Mouse (Mus musculus) urinary bladder, postnatal 4 days (tissue): ENCODE results near the gene Htatsf1.
A peak's percentile ranks its signal among the peaks of the same experiment; 100 is the strongest.

Experiments
- DNase-seq, 2 experiments: peaks; one replicate each; pipeline ENCODE4 v3.0.0; 2021 to 2022; ENCODE audit warnings: low spot score in 2 of 2

Gene Htatsf1

DNA sequence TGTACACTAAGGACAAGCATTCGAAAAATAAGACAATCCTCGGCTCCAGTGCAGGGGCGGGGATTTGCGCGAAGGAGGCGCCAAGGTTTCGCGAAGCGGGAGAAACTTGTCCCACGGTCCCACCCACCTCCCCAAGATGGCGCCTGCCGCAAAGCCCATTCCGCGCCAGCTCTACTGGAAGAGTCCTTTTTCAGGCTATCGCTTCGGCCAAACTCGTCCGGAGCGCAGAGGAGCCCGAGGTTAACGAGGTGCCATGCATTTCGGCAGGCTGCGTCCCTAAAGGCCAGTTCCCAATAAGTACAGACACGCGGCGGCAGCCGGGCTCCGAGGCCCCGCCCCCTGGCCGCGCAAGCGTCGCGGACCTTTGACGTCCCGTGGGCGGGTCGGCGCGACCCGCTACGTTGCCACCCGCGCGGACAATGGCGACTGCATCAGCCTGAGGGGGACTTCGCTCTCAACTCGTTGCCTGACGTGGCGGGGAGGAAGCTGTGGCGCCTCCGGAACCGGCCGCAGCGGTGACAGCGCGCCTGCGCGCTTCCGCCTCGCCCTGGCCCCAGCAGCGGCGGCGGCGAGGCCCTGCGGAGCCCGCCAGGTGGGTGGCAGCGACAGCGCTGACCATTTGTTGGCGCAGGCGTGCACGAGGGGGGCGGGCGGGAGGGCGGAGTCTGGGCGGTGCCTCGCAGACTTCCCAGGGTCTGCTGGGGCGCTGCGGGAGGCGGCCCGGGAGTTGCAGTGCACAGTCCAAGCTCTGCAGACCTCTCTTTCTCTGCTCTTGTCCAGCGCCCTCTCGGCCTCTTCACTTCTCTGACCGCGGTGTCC, at the start of gene Htatsf1:
Gene Htatsf1, plus strand, starts transcription at position 410 of the 819 bp plus-strand sequence.
- peak; percentile 77 to 79 for DNase-seq

DNA sequence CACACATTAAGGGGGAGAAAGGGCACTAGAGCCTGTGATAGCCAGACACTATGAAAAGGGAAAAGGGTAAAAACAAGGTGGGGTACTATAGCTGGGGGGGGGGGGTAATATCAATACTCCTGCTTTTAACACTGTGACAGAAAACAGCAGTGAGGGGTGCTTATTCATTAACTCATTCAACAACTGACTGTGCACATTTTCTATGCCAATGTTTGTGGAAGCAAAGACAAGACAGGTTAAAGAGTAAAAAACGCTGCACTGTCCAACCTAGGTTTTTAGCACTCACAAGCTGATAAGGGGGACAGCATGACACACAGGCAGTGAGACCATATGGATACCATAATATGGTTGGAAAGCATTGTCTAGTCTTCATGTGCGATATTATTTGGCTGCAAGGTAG, 40.5 kb upstream of the Htatsf1 start:
- no peak for DNase-seq

DNA sequence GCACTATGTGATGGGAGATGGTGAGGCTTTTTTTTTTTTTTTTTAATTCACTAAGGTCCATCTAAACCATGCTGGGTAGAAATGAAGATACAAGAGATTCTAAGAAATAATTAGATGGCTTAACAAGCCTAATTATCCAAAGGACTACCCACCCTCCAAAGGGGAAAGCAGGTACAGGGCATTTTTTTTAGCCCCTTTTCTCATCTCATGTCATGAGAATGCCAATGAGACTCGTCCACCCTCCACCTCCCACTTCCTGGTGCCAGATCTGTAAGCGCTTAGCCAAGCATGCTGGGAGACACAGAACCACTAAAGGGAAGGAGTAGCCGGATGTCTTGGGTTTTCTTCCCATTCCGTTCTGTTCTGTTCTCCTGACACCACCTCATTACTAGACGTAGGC, 10.6 kb upstream of the Htatsf1 start, which contains the start of gene Brs3:
Gene Brs3, plus strand, starts transcription at position 301 of the 400 bp plus-strand sequence.
- no peak for DNase-seq

DNA sequence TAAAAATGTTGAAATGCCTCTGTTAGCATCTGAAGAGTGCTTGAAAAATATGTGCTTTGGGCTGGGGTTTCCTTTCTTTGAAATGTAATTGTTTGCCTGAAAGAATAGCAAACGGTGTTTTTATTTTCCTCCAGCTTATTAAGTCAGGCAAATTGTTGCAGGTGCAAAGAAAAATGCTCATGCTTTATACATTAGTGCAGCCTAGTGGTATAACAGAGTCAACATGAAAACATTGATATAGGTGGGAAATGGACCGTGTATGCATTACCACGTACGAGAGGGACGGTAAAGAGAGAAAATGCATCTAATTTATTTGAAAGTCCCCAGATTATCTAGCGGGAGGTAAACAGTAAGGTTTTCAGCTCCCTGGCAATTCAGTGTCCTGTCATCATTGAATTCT, 9.5 kb upstream of the Htatsf1 start:
- DNase-seq: no peak

DNA sequence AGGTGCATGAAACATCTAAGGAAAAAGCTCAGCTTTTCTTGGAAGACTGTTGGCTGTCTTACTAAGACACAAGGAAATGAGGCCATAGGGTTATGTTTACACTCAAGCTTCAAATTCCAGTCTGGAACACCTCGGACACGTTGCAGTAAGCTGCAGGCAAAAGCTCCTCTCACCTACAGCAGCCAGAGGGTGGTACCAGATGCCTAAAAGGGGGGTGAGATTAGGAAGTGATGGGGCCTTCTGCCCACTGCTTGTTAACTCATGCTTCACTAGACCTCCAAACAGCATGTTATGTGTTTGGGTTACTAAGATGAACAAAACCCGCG, 572 bp upstream of the Htatsf1 start:
- DNase-seq: no peak

DNA sequence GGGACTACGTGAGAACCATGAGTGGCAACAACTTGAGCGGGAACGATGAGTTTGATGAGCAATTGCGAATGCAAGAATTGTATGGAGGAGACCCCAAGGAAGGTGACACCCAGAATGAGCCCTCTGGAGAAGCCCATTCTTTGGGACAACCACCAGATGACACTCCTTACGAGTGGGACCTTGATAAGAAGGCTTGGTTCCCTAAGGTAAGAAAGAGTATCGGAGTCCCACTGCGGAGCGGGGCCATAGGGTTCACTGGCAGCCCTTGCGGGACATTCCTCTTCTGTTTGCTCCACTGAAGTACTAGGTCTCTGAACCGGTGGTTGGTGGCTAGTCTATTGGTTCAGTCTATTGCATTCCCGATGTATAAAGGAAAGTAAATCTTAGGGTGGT, 606 bp downstream of the Htatsf1 start:
- DNase-seq: no peak

DNA sequence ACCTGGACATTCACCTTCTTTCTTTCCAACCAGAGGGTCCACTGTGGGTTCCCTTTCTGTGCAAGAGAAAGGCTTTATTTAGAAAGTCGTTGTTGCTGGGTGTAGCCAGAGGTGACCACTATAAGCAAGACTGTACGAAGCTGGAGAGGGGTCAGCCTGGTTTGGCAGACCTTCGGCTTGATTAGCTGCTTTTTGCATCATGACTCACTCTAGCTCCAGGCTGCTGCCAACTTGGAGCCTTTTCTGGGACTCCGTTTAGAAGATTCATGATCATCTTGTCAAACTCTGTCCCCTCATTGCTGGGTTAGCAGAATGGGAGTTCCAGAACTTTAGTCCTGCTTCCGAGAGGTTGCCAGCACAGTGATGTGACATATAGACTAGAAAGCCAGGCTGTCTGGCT, 28.1 kb downstream of the Htatsf1 start:
- no peak for DNase-seq

DNA sequence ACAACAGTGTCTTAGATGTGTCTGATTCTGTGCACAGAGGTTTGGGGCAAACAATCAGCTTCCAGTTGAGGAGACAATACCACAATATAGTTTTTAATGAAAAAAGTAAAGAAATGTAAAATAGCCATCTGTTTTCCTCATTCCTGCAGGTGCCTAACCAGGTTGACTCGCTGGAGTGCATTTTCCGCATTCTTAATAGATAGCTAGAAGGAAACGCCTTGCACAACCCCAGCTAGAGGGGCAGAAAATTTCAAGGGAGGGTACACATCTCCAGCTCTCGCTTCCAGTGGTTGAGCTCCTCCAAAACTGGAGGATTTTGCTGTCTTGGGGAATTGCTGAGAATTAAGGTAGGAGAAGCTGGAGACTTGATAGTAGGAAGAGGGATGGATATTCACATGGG, 34.4 kb downstream of the Htatsf1 start, which contains the start of gene Vgll1:
Gene Vgll1, plus strand, starts transcription at position 301 of the 400 bp plus-strand sequence.
- DNase-seq: no peak

DNA sequence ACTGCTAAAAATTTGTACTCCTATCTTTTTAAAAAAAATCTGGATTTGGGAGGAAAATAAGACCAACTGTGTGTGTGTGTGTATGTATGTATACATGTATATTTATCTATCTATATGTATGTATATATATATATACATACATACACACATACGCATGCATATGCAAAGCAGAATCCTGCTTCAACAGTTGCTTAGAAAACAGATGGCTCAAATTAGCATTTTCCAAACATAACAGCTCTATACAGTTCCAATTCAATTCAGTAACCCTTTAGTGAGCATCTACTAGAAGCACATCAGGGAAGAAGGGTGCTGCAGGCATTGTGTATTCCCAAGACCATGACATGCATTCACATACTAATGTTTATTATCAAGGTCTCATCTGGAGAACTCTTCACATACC, 50.0 kb downstream of the Htatsf1 start:
- no peak for DNase-seq

DNA sequence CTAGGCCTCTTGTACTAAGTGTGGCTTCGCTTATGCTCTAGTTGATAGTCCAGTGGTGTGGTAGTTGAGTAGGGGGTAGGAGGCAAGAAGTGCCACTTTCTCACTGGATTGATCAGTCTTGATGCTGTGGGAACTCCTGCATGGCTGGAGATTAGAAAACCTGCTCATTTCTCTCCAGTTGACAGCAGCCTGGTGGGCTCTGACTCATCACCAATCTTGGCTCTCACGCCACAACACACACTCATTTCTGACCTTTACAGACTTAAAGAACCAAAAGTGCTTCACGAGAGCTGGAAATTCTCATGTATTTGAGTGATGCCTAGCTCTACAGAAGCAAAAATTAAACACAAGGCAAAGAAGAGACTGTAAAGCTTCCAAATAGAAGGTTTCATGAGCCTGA, 53.6 kb downstream of the Htatsf1 start:
- no peak for DNase-seq
